Mouse (Mus musculus) erythroblast, embryonic 14.5 days (primary cell): Measurements from ENCODE around the gene Krt26. TPM values are rescaled to one million over a fixed set of nuclear protein-coding genes. Genes with fewer than 3 reads are reported as not detected.

ENCODE experiments used
- H3K27me3 ChIP-seq: 2 replicates; pipeline ENCODE4 v1.6.1; 2012; ENCODE audit warnings: inconsistent platforms; ENCODE audit not compliant: control insufficient read depth
- H3K36me3 ChIP-seq: 2 replicates; pipeline ENCODE4 v1.6.1; 2012; ENCODE audit warnings: mild to moderate bottlenecking, inconsistent platforms; ENCODE audit not compliant: control insufficient read depth
- H3K4me1 ChIP-seq: 2 replicates; pipeline ENCODE4 v1.6.1; 2012; ENCODE audit warnings: inconsistent platforms; ENCODE audit not compliant: control insufficient read depth
- H3K4me3 ChIP-seq: replicated peaks from 2 replicates; pipeline ENCODE3; 2012; ENCODE audit warnings: moderate library complexity, mild to moderate bottlenecking, inconsistent platforms
- H3K9me3 ChIP-seq: 2 replicates; pipeline ENCODE4 v1.6.1; 2012; ENCODE audit warnings: low read length, inconsistent platforms, mixed read lengths; ENCODE audit not compliant: control insufficient read depth
- GATA1 ChIP-seq: IDR thresholded peaks from 2 replicates; pipeline ENCODE4 v1.6.1; 2012; ENCODE audit warnings: low read length, inconsistent platforms, mixed read lengths
- TAL1 ChIP-seq: IDR thresholded peaks from 3 replicates; pipeline ENCODE4 v1.6.1; 2012; ENCODE audit warnings: low read length, inconsistent platforms, mixed read lengths
- polyA plus RNA-seq: library from polyadenylated mRNA; stranded (reverse); fragments of >175 nt; gene quantifications from 2 replicates; pipeline ENCODE4 v1.2.3, GENCODE M21; 2012

Krt26 gene
- polyA plus RNA-seq, 1 experiment, result not detected

- no peak within 1 kb of the TSS for H3K4me3 ChIP-seq
- H3K27me3 ChIP-seq, result no peaks in the 10 kb centered on the region
- TF ChIP-seq GATA1 (no peak), TAL1 (no peak)
- no peaks in the 10 kb centered on the region for H3K9me3 ChIP-seq
- no peaks in the 10 kb centered on the region for H3K4me1 ChIP-seq
- no peaks in the 10 kb centered on the region for H3K36me3 ChIP-seq
Measured at GRCm38 (mm10) chr11:99351004-99351403, 13.2 kb upstream of the Krt26 start, which contains the start of gene Krt27. Krt27 (minus strand) TSS chr11:99351104.

- Histone ChIP-seq H3K36me3 (no peaks in the 10 kb centered on the region), H3K4me1 (no peaks in the 10 kb centered on the region), H3K27me3 (no peaks in the 10 kb centered on the region), H3K4me3 (no peak overlapping the region), H3K9me3 (no peaks in the 10 kb centered on the region)
- no peak for TF ChIP-seq GATA1
- TF ChIP-seq TAL1, result no peak
Measured at GRCm38 (mm10) chr11:99339299-99339847, 1.6 kb upstream of the Krt26 start.

- Histone ChIP-seq H3K36me3 (no peaks in the 10 kb centered on the region), H3K4me3 (no peak overlapping the region), H3K27me3 (no peaks in the 10 kb centered on the region), H3K9me3 (no peaks in the 10 kb centered on the region), H3K4me1 (no peaks in the 10 kb centered on the region)
- no peak for TF ChIP-seq TAL1
- TF ChIP-seq GATA1, result no peak
Measured at GRCm38 (mm10) chr11:99333426-99333825, 4.3 kb downstream of the Krt26 start.

GRCm38 (mm10) chr11:99329655-99330054, 8.1 kb downstream of the Krt26 start:
- Histone ChIP-seq H3K4me1 (no peaks in the 10 kb centered on the region), H3K4me3 (no peak overlapping the region), H3K27me3 (no peaks in the 10 kb centered on the region), H3K9me3 (no peaks in the 10 kb centered on the region), H3K36me3 (no peaks in the 10 kb centered on the region)
- TF ChIP-seq GATA1, result no peak

- H3K4me3 ChIP-seq, result no peak within 1 kb of the TSS
- H3K36me3 ChIP-seq, result no peaks in the 10 kb centered on the region
- no peaks in the 10 kb centered on the region for H3K4me1 ChIP-seq
- no peak for TF ChIP-seq TAL1
- TF ChIP-seq GATA1, result no peak
- H3K27me3 ChIP-seq, result no peaks in the 10 kb centered on the region
- H3K9me3 ChIP-seq, result no peaks in the 10 kb centered on the region
Measured at GRCm38 (mm10) chr11:99322851-99323250, 14.9 kb downstream of the Krt26 start, which contains the start of gene Krt25. Krt25 (minus strand) TSS chr11:99322951.

- Histone ChIP-seq H3K36me3 (no peaks in the 10 kb centered on the region), H3K27me3 (no peaks in the 10 kb centered on the region), H3K4me3 (no peak overlapping the region), H3K4me1 (no peaks in the 10 kb centered on the region), H3K9me3 (no peaks in the 10 kb centered on the region)
- TF ChIP-seq TAL1 (no peak), GATA1 (no peak)
Measured at GRCm38 (mm10) chr11:99321094-99321493, 16.7 kb downstream of the Krt26 start.

GRCm38 (mm10) chr11:99319127-99319526, 18.6 kb downstream of the Krt26 start:
- H3K36me3 ChIP-seq, result no peaks in the 10 kb centered on the region
- no peak overlapping the region for H3K4me3 ChIP-seq
- no peaks in the 10 kb centered on the region for H3K27me3 ChIP-seq
- H3K9me3 ChIP-seq, result no peaks in the 10 kb centered on the region
- TF ChIP-seq GATA1, result no peak
- no peak for TF ChIP-seq TAL1
- no peaks in the 10 kb centered on the region for H3K4me1 ChIP-seq

- no peaks in the 10 kb centered on the region for H3K36me3 ChIP-seq
- H3K9me3 ChIP-seq, result no peaks in the 10 kb centered on the region
- H3K4me3 ChIP-seq, result no peak overlapping the region
- TF ChIP-seq GATA1 (no peak), TAL1 (no peak)
- H3K4me1 ChIP-seq, result no peaks in the 10 kb centered on the region
- no peaks in the 10 kb centered on the region for H3K27me3 ChIP-seq
Measured at GRCm38 (mm10) chr11:99316543-99316942, 21.2 kb downstream of the Krt26 start.

- no peak for TF ChIP-seq TAL1
- no peak for TF ChIP-seq GATA1
Measured at GRCm38 (mm10) chr11:99314594-99314993, 23.2 kb downstream of the Krt26 start.

GRCm38 (mm10) chr11:99310882-99311281, 26.9 kb downstream of the Krt26 start:
- Histone ChIP-seq H3K4me1 (no peaks in the 10 kb centered on the region), H3K27me3 (no peaks in the 10 kb centered on the region), H3K4me3 (no peak overlapping the region), H3K9me3 (no peaks in the 10 kb centered on the region), H3K36me3 (no peaks in the 10 kb centered on the region)
- TF ChIP-seq GATA1 (no peak), TAL1 (no peak)

More at GRCm38 (mm10) chr11:99314594-99314993, 23.2 kb downstream of the Krt26 start:
- H3K4me3 ChIP-seq, result no peak overlapping the region
- no peaks in the 10 kb centered on the region for H3K27me3 ChIP-seq
- no peaks in the 10 kb centered on the region for H3K36me3 ChIP-seq
- no peaks in the 10 kb centered on the region for H3K9me3 ChIP-seq
- no peaks in the 10 kb centered on the region for H3K4me1 ChIP-seq
